Mouse (Mus musculus) liver, adult 2 months (tissue): ENCODE data around the gene Lim2. TPM values are rescaled to one million over a fixed set of nuclear protein-coding genes. Genes with fewer than 3 reads are reported as not detected.
A peak's percentile ranks its signal among the peaks of the same experiment; 100 is the strongest.
"Not testable (repeated sequence)": the region's sequence is repeated elsewhere in the genome, so short reads cannot be mapped to it uniquely, and the experiment has no call there.

Source experiments
- DNase-seq: peaks from one replicate; pipeline ENCODE4 v3.0.0-alpha.2; 2011; ENCODE audit warnings: low read depth, low spot score; ENCODE audit errors: extremely low read depth
- H3K27ac ChIP-seq: fragments of 200-500 bp; replicated peaks from 2 replicates; pipeline ENCODE4 v1.5.1; 2012; ENCODE audit warnings: low read depth, mild to moderate bottlenecking, control low read depth, inconsistent platforms, low read length; ENCODE audit not compliant: insufficient read depth
- H3K27me3 ChIP-seq: fragments of 200-500 bp; 2 replicates; pipeline ENCODE4 v1.6.1; 2012; ENCODE audit warnings: mild to moderate bottlenecking, moderate library complexity, low read length, inconsistent platforms; ENCODE audit not compliant: control insufficient read depth, insufficient read depth
- H3K36me3 ChIP-seq: fragments of 200-500 bp; 2 replicates; pipeline ENCODE4 v1.6.1; 2012; ENCODE audit warnings: low read length, inconsistent platforms; ENCODE audit not compliant: control insufficient read depth, insufficient read depth
- H3K4me1 ChIP-seq: fragments of 200-500 bp; 2 replicates; pipeline ENCODE4 v1.6.1; 2011; ENCODE audit warnings: low read length; ENCODE audit not compliant: control insufficient read depth, insufficient read depth
- H3K4me3 ChIP-seq: fragments of 200-500 bp; 2 replicates; pipeline ENCODE4 v1.5.1; 2011; ENCODE audit warnings: low read depth, mild to moderate bottlenecking, control low read depth, low read length, moderate library complexity; ENCODE audit not compliant: insufficient read depth
- H3K79me2 ChIP-seq: fragments of 200-500 bp; 2 replicates; pipeline ENCODE4 v1.6.1; 2012; ENCODE audit warnings: inconsistent platforms, mild to moderate bottlenecking, low read length, moderate library complexity; ENCODE audit not compliant: control insufficient read depth, insufficient read depth
- H3K9ac ChIP-seq: fragments of 200-500 bp; 2 replicates; pipeline ENCODE4 v1.6.1; 2012; ENCODE audit warnings: low read depth, mild to moderate bottlenecking, control low read depth, inconsistent platforms, low read length
- CTCF ChIP-seq: fragments of 200-500 bp; IDR thresholded peaks from 2 replicates; pipeline ENCODE4 v1.5.1; 2011; ENCODE audit warnings: low read depth, low read length, control low read depth
- POLR2A ChIP-seq: fragments of 200-500 bp; IDR thresholded peaks from 2 replicates; pipeline ENCODE4 v1.6.1; 2011; ENCODE audit warnings: low read length, control low read depth; ENCODE audit not compliant: insufficient read depth; ENCODE audit errors: extremely low read depth
- WGBS: fragments of 180-500 bp; shearing (Covaris S2); methylation state at CpG from one replicate; pipeline ENCODE4 v1.1.7; 2018; 5-methylcytosine and 5-hydroxymethylcytosine counted together
- polyA plus RNA-seq: library from polyadenylated mRNA; depleted of rRNA; stranded (reverse); fragments of >200 nt; gene quantifications from 2 replicates; pipeline ENCODE4 v1.2.3, GENCODE M21; 2012
- total RNA-seq: library from RNA; depleted of rRNA; stranded (reverse); fragments of >200 nt; gene quantifications from 2 replicates; pipeline ENCODE4 v1.2.3, GENCODE M21; 2014

Lim2 gene
- total and polyA plus RNA-seq, 2 experiments: not detected

DNA sequence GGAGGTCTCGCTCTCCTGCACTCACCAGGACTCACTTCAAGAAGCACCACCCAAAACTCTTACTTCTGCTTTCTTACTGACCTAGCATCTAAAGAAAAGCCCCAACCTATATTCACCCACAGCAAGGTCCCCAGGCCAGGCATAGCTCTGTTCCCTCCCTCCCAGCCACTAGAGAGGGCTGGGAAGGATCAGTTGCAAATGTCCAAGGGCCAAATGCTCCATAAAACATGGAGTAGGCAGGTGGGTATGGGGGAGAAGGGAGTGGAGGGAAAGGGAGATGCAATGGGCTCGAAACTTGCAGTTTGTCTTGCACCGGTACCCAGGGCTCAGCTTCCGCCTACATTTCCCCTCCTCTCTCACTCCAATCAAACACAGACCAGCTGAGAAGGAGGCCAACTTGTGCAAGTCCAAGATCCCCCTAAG, 19.3 kb upstream of the Lim2 start, which contains the start of gene Siglecg:
Gene Siglecg (plus strand): TSS at position 74 of the 423 bp plus-strand sequence.
- H3K9ac ChIP-seq: no peak within 1 kb of the TSS
- H3K4me3 ChIP-seq: no peak within 1 kb of the TSS
- peaks cover 2% of the 10 kb centered on the region; the same call in 1 of the 2 replicates for H3K27me3 ChIP-seq
- H3K36me3 ChIP-seq: no peaks in the 10 kb centered on the region
- DNase-seq: no peak
- TF ChIP-seq CTCF (no peak), POLR2A (no peak)
- no peaks in the 10 kb centered on the region for H3K4me1 ChIP-seq
- no peak within 1 kb of the TSS for H3K27ac ChIP-seq
- H3K79me2 ChIP-seq: no peaks in the 10 kb centered on the region
- 70% methylated on average over 4 of the region's 4 CpGs for WGBS

DNA sequence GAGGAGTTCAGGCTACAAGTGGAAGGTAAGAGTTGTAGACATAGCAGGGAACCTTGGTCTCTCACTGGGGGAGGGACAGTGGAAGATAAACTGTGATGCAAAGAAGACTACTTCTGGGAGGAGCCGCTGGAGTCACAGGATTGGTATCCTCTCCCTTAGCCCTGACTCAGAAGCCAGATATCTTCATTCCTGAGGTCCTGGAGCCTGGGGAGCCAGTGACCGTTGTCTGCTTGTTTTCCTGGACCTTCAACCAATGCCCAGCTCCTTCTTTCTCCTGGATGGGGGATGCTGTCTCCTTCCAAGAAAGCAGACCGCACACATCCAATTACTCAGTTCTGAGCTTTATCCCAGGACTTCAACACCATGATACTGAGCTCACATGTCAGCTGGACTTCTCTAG, 18.4 kb upstream of the Lim2 start:
- Histone ChIP-seq H3K4me3 (no peak overlapping the region), H3K79me2 (no peaks in the 10 kb centered on the region), H3K9ac (no peak overlapping the region), H3K27ac (no peak overlapping the region), H3K36me3 (no peaks in the 10 kb centered on the region), H3K27me3 (peaks cover 2% of the 10 kb centered on the region; the same call in 1 of the 2 replicates), H3K4me1 (no peaks in the 10 kb centered on the region)
- TF ChIP-seq CTCF (no peak), POLR2A (no peak)
- no peak for DNase-seq
- 68% methylated on average over 3 of the region's 3 CpGs for WGBS

DNA sequence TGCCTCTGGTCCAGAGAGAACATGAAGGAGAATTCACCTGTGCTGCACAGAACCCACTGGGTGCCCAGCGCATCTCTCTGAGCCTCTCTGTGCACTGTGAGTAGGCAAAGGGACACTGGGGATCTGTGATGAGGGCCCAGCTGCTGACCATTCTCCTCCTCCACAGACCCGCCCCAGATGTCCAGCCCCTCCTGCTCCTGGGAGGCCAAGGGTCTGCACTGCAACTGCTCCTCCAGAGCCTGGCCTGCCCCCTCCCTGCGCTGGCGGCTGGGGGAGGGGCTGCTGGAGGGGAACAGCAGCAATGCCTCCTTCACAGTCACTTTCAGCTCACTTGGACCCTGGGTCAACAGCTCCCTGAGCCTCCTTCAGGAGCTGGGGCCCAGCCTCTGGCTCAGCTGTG, 15.7 kb upstream of the Lim2 start:
- not testable (repeated sequence) for H3K4me1 ChIP-seq, H3K36me3 ChIP-seq, H3K27ac ChIP-seq, H3K4me3 ChIP-seq, DNase-seq, H3K9ac ChIP-seq, H3K79me2 ChIP-seq, H3K27me3 ChIP-seq
- WGBS: 55% methylated on average over 4 of the region's 4 CpGs

DNA sequence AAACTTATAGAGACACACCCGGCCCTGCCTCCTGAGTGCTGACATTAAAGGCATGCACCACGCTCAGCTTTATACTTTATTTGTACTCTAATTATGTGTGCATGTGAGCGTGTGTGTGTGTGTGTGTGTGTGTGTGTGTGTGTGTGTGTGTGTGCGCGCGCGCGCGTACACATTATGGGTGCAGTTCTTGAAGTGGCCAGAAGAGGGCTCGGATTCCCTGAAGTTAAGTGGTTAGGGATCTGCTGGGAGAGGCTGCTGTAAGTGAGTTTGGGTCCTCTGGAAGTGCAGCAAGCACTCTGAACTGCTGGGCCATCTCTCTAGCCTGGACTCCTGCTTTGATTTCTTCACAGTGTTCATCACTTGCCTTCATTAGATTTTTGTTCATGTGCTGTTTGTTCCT, 10.2 kb upstream of the Lim2 start:
- H3K4me3 ChIP-seq: no peak overlapping the region
- H3K4me1 ChIP-seq: no peaks in the 10 kb centered on the region
- WGBS: 89% methylated on average over 10 of the region's 10 CpGs
- TF ChIP-seq CTCF (peak; percentile 15; the same call in 1 of the 2 replicates), POLR2A (no peak)
- H3K36me3 ChIP-seq: no peaks in the 10 kb centered on the region
- DNase-seq: peak; percentile 21
- H3K9ac ChIP-seq: no peak overlapping the region
- no peaks in the 10 kb centered on the region for H3K79me2 ChIP-seq
- no peaks in the 10 kb centered on the region for H3K27me3 ChIP-seq
- H3K27ac ChIP-seq: no peak overlapping the region

DNA sequence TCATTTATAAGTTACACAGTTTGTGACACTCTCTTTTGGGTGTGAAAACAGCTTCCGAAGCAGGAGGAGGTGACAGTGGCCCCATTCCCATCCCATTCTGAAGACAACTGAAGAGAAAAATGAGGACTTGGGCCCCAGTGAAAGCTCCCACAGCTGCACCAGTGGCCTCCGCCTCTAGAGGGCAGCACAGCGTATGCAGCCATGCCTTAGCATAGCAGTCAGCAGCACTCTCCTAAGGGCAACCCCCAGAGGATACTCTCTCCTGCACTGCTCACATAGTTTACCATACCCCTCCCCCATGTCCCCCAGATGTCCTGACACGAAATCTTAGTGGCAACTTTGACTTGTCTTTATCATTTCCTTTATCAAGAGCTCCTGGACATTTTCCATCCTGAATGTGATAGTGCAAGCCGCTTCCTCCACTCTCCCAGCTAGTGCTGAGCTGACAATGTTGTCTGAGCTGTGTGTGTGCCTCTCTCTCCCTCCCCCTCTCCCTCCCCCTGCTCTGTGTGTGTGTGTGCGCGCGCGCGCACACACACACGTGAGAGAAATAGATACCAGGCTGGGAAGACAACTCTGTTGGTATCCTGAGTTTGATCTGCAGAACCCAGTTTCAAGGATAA, 4.4 kb upstream of the Lim2 start:
- TF ChIP-seq POLR2A (no peak), CTCF (peak; percentile 99)
- H3K27me3 ChIP-seq: no peaks in the 10 kb centered on the region
- DNase-seq: peak; percentile 45
- H3K9ac ChIP-seq: no peak overlapping the region
- WGBS: 22% methylated on average over 11 of the region's 11 CpGs
- H3K36me3 ChIP-seq: no peaks in the 10 kb centered on the region
- H3K79me2 ChIP-seq: no peaks in the 10 kb centered on the region
- no peak overlapping the region for H3K27ac ChIP-seq
- no peak overlapping the region for H3K4me3 ChIP-seq
- no peaks in the 10 kb centered on the region for H3K4me1 ChIP-seq

DNA sequence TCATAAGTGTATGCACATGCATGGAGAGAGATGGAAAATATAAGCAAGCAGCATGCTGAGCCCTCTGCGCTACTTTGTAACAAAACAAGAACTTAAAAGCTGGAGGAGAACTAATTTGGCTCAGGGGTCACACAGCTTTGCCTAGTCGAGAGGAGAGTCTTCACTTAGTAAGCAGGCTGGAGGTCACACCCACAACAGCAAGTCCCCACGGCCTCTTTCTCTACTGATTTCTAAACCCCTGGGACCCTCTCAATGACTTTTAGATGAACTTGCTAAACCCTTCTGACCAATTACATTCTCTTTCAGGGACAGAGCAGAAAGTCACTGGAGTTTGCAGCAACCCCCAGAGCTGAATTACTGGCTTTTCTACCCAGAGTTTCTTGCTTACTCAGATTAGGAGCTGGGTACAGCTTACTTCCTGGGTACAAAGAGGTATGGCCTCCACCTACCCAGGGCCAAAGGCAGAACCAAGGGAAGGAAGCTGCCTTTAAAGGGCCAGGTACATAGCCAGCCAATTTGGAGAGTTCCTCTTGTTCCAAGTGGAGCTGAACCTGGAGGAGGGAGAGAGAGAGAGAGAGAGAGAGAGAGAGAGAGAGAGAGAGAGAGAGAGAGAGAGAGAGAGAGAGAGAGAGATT, 3.4 kb upstream of the Lim2 start:
- Histone ChIP-seq H3K27me3 (no peaks in the 10 kb centered on the region), H3K36me3 (no peaks in the 10 kb centered on the region), H3K4me1 (no peaks in the 10 kb centered on the region), H3K4me3 (no peak overlapping the region), H3K79me2 (no peaks in the 10 kb centered on the region), H3K27ac (no peak overlapping the region), H3K9ac (no peak overlapping the region)
- TF ChIP-seq POLR2A: no peak
- TF ChIP-seq CTCF: no peak
- WGBS: 69% methylated on average over 3 of the region's 3 CpGs
- no peak for DNase-seq
